Mouse (Mus musculus) granulocyte monocyte progenitor cell, adult 5-6 weeks (primary cell): ENCODE data around the gene Gm17359. TPM values are rescaled to one million over a fixed set of nuclear protein-coding genes. Genes with fewer than 3 reads are reported as not detected.
A peak's percentile ranks its signal among the peaks of the same experiment; 100 is the strongest.
"Not testable (repeated sequence)": the region's sequence is repeated elsewhere in the genome, so short reads cannot be mapped to it uniquely, and the experiment has no call there.

Experiments used
- ATAC-seq: replicated peaks from 2 replicates; pipeline ENCODE4 v1.8.0; 2016; ENCODE audit warnings: mild to moderate bottlenecking, moderate TSS enrichment, inconsistent platforms; ENCODE audit not compliant: poor library complexity, severe bottlenecking
- total RNA-seq, 2 experiments: library from RNA; stranded (forward) in 1 of 2; stranded (reverse) in 1 of 2; fragments of 200-712, 200-1000 nt in 1 of 2; fragments of >200 nt in 1 of 2; fragmentation: Nextera tagmentation in 1 of 2; gene quantifications; 2 replicates each; pipeline ENCODE4 v1.2.3; 2014 to 2017

Gene Gm17359
- total RNA-seq, 2 experiments from 2014 or later: not detected

- ATAC-seq: no peak
These were observed 74.2 kb downstream of the Gm17359 start for GRCm38 (mm10) chr3:79410629-79410995.

GRCm38 (mm10) chr3:79411666-79412065 is 75.2 kb downstream of the Gm17359 start:
- no peak for ATAC-seq

GRCm38 (mm10) chr3:79413492-79413891 is 77.0 kb downstream of the Gm17359 start:
- ATAC-seq: no peak

- no peak for ATAC-seq
These were observed 78.6 kb downstream of the Gm17359 start for GRCm38 (mm10) chr3:79415081-79415480.

GRCm38 (mm10) chr3:79415929-79416328 is 79.5 kb downstream of the Gm17359 start:
- ATAC-seq: no peak

- ATAC-seq: no peak
These were observed 80.7 kb downstream of the Gm17359 start for GRCm38 (mm10) chr3:79416944-79417680.

- peak; percentile 62 for ATAC-seq
These were observed 82.5 kb downstream of the Gm17359 start for GRCm38 (mm10) chr3:79418921-79419320.

- ATAC-seq: no peak
These were observed 89.0 kb downstream of the Gm17359 start for GRCm38 (mm10) chr3:79425441-79425840.

GRCm38 (mm10) chr3:79433593-79433992 is 97.1 kb downstream of the Gm17359 start:
- ATAC-seq: no peak

- ATAC-seq: no peak
These were observed 98.0 kb downstream of the Gm17359 start for GRCm38 (mm10) chr3:79434436-79434835.

GRCm38 (mm10) chr3:79434985-79435384 is 98.5 kb downstream of the Gm17359 start:
- no peak for ATAC-seq

- no peak for ATAC-seq
These were observed 99.7 kb downstream of the Gm17359 start for GRCm38 (mm10) chr3:79436186-79436585.

GRCm38 (mm10) chr3:79438276-79438675 is 101.8 kb downstream of the Gm17359 start:
- ATAC-seq: peak; percentile 98

GRCm38 (mm10) chr3:79440976-79441491 is 104.6 kb downstream of the Gm17359 start:
- ATAC-seq: no peak

GRCm38 (mm10) chr3:79443850-79444249 is 107.4 kb downstream of the Gm17359 start:
- no peak for ATAC-seq

- ATAC-seq: peak; percentile 12; the same call in 1 of the 2 replicates
These were observed 108.6 kb downstream of the Gm17359 start for GRCm38 (mm10) chr3:79445041-79445440.

GRCm38 (mm10) chr3:79446124-79446523 is 109.7 kb downstream of the Gm17359 start:
- ATAC-seq: no peak

GRCm38 (mm10) chr3:79446648-79447047 is 110.2 kb downstream of the Gm17359 start:
- not testable (repeated sequence) for ATAC-seq

GRCm38 (mm10) chr3:79448421-79448820 is 112.0 kb downstream of the Gm17359 start:
- no peak for ATAC-seq

GRCm38 (mm10) chr3:79449361-79449760 is 112.9 kb downstream of the Gm17359 start:
- no peak for ATAC-seq

GRCm38 (mm10) chr3:79452696-79453263 is 116.3 kb downstream of the Gm17359 start:
- ATAC-seq: no peak

- no peak for ATAC-seq
These were observed 119.3 kb downstream of the Gm17359 start for GRCm38 (mm10) chr3:79455761-79456160.
